Mouse (Mus musculus): ENCODE data around the gene Srgn.

The Srgn gene

DNA sequence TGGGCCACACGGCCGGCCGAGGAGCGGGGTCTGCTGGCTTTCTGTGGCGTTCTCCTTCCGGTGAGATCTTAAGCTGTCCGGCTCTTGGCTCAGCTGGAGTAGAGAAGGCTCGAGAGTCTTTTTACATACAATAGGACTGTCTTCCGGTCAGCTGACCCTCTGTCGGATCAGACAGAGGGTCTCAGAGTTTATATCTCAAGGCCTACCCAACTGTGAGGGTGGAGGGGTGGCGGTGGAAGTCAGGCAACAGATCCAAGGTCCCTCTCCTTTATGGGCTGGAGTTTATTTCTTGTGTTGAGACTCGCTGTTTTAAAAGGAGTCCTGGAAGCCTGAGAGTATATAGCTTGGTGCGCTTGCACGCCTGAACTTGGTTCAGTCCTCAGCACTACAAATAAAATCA, at the start of gene Srgn:
Gene Srgn (minus strand): TSS at position 101 of the 400 bp plus-strand sequence.
- no peak for DNase-seq (ENCODE audit: low spot score)

DNA sequence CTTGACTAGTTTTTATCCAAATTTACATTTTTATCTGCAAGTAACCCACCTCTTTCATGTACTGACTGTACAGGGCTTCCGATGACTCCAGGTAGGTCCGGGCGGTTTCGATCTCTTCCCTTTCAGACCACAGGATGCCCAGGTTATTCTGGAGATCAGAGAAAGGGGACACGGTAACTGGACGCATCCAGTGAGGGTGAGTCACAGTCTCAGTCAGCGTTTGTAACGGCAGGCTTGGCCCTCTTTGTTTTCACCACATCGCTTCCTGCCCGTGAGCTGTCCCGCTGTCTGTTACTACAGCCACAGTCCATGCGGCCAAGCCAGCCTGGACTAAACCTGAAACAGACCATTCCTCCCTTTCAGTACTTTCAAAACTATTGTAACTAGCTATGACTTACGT, 47.8 kb upstream of the Srgn start:
- no peak for DNase-seq (ENCODE audit: low spot score)

DNA sequence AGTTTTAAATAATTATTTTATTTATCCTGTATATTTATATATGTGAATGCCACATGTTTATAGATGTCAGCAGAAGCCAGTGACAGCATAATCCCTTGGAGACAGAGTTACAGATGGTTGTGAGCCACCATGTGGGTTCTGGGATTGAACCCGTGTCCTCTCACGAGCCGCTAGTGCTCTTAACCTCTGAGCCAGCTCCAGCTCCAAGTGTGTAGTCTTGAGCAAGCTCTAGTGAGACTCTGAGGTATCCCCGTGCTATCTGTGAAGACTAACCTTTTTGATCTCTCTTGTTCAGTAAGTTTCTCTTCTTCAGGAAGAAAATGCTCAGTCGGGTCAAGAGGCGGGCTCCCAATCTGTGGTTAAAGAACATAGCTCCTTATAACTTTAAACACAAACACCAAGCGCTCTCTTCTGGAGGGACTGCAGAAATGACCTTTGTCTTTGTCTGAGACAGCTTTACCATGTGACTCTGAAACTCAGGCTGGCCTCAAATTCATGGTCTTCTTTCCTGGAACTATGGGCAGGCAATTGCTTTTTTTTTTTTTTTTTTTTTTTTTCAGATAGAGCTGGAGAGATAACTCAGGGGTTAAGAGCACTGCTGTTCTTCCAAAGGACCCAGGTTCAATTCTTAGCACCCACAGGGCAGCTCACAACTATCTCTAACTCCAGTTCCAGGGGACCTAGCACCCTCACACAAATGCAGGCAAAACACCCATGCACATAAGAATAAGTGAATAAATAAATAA, 43.0 kb upstream of the Srgn start:
- DNase-seq (ENCODE audit: low spot score) = no peak

- no peak for DNase-seq (ENCODE audit: low spot score)
Measured at GRCm38 (mm10) chr10:62568861-62569260, 41.6 kb upstream of the Srgn start.

DNA sequence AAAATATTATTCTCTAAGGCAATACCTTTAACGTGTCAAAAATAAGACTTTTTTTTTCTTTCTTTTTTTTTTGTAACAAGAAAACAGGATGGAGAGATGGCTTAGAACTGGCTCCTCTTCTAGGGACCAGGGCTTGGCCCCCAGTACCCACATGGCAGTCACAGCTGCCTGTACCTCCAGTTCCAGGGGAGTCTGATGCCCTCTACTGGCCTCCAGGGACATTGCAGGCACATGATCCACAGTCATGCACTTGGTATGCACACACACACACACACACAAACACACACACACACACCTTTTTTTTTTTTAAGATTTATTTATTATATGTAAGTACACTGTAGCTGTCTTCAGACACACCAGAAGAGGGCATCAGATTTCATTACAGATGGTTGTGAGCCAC, 30.5 kb upstream of the Srgn start:
- DNase-seq (ENCODE audit: low spot score) = peak; percentile 27

GRCm38 (mm10) chr10:62556558-62556901, 29.3 kb upstream of the Srgn start:
- DNase-seq (ENCODE audit: low spot score) = no peak

DNA sequence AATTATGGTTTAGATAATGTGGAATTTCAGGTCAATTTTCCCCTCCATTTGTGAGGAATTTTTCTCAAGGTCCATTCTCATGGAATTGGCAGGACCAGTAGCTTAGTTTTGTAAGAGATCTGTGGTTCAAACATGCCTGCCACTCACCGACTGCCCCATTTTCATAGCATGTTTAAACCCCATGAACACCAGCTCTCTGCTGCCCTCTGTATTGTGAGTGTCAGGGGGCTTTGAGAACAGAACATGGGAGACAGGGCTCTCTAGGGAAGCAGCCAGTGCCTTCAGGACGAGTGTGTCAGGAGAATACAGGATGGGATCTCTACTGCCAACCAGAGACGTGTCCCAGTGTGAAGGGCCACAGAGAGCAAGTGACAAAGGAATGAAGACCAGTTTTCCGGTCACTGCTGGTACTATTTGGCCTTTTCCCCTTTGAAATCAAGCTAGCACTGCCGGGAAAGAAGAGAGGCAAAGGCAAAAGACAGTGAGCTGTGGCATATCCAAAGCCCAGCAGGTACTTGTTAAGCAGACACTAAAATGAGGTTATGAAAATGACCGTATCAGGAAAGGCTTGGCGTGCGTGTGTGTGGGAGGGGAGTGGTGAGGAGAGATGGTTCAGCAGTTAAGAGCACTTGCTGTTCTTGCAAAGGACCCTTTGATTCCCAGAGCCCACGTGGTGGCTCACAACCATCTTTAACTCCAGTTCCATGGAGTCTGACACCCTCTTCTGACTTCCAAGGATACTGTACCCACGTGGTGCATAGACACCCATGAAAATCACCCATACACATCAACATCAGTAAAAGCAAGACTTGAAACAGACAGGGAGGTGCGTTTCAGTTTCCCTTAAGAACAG, 28.7 kb upstream of the Srgn start:
- no peak for DNase-seq (ENCODE audit: low spot score)

GRCm38 (mm10) chr10:62553611-62554091, 26.4 kb upstream of the Srgn start:
- no peak for DNase-seq (ENCODE audit: low spot score)

DNA sequence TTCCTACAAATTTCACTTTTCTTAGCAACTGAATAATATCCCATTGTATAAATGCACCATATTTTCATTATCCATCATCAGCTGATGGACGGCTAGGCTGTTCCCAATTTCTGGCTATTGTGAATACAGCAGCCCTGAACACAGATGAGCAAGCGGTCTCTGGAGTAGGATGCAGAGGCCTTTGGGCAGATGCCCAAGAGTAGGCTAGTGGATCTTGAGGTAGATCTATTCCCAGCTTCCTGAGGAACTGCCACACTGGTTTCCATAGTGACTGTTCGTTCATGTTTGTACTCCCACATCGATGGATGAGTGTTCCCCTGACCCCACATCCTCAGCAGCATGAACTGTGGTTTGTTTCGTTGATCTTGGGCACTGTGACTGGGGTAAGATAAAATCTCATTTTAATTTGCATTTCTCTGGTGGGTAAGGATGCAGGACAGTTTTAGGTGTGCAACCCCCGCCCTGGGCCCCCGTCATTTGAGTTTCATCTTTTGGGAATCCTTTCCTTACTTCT, 23.6 kb upstream of the Srgn start:
- DNase-seq (ENCODE audit: low spot score) = no peak

- DNase-seq (ENCODE audit: low spot score) = peak; percentile 86
Measured at GRCm38 (mm10) chr10:62549523-62550166, 22.4 kb upstream of the Srgn start.

- no peak for DNase-seq (ENCODE audit: low spot score)
Measured at GRCm38 (mm10) chr10:62546441-62546840, 19.2 kb upstream of the Srgn start.

GRCm38 (mm10) chr10:62545759-62546158, 18.5 kb upstream of the Srgn start:
- no peak for DNase-seq (ENCODE audit: low spot score)

DNA sequence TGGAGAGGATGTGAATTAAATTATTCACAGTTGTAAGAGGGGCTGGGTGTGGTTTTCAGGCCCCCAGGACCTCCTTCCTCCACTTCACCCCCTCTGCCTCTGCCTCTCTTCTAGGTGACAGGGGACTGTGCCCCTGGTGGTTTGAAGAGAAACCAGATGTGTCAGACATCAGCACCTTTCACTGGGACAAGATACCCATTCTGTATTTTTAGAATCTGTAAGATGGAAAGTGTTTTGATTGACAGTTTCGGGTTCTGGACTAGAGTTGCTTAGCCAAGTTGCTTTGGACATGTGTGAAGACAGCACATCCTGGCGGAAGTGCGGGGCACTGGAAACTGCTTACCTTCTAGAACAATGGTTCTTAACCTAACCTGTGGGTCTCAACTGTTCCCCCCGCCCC, 17.1 kb upstream of the Srgn start:
- DNase-seq (ENCODE audit: low spot score) = no peak

DNA sequence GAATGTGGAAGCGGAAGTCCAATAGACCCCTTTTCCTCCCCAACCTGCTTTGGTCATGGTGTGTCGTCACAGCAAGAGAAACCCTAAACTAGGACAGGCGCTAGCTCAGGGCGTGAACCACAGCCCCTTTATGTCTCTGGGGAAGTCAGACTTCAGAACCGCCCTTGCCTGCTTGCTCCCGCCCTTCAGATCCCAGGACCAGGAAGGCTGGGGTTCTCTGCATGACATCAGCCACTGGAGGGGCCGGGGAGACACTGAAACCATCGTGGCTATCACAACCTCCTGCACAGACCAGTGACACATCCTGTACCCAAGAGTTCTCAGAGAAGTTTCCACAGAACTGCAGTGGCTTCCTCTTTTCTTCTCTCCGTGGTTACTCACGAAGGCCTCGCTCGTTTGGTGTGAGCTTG, 16.2 kb upstream of the Srgn start:
- DNase-seq (ENCODE audit: low spot score) = no peak

- no peak for DNase-seq (ENCODE audit: low spot score)
Measured at GRCm38 (mm10) chr10:62542928-62543327, 15.7 kb upstream of the Srgn start.

- DNase-seq (ENCODE audit: low spot score) = no peak
Measured at GRCm38 (mm10) chr10:62542507-62542906, 15.3 kb upstream of the Srgn start.

DNA sequence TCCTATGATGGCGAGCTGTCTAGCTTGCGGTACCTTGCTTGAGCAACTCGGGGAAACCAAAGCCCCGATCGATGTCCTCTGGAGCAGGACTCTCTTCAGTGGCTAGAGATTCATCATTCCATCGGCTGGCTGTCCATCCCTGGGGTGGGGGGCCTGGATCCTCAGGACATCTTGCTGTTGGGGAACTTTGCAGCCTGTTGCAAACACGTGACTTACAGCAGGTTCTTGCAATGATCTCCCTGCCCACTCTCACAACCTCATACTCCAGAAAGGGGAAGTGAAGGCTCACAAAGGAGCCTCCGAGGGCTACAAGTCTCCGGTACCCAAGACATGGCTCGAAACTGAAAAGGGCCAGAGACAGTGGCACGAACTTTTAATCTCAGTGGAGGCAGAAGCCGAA, 14.2 kb upstream of the Srgn start:
- DNase-seq (ENCODE audit: low spot score) = no peak

GRCm38 (mm10) chr10:62540800-62541199, 13.5 kb upstream of the Srgn start:
- no peak for DNase-seq (ENCODE audit: low spot score)

GRCm38 (mm10) chr10:62534509-62534908, 7.3 kb upstream of the Srgn start:
- no peak for DNase-seq (ENCODE audit: low spot score)

DNA sequence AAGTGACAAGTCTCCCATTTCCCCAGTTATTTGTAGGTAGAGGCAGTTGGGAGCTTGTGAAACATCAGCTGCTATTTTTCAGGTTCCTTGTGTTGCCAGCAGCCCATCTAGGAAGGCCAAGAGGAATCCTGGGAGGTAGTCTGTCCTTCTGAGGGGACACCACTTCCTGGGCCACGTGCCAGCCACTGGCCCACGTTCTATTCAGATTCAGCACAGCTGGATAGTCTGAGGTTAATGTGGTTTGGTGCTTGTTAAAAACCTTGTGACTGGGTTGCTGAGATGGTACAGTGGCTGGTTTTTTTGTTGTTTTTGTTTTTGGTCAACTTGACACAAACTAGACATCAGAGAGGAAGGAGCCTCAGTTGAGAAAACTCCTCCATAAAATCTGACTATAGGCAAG, 5.6 kb upstream of the Srgn start:
- no peak for DNase-seq (ENCODE audit: low spot score)

DNA sequence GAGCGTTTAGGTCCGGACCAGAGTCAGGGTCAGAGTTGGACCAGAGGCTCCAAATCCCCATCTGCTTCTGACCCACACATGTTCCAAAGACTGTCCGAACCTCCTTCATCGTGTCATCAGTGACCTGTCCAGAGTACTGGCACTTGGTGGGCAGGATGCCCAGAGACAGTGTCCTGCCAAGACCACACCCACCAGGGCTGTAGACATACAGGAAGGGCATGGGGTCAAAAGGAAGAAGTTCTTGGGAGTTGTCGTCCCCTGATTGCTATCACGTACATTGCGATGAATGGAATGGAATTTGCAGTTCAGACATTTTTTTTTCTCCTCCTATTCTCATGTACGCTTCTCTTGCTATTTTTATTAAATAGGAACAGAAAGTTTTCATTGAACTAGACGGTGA, 2.9 kb upstream of the Srgn start:
- no peak for DNase-seq (ENCODE audit: low spot score)

GRCm38 (mm10) chr10:62522346-62522950, 4.8 kb downstream of the Srgn start:
- DNase-seq (ENCODE audit: low spot score) = no peak

All from embryo, embryonic 10 days (tissue).